Mouse (Mus musculus): ENCODE data around the gene Pm20d1. TPM values are rescaled to one million over a fixed set of nuclear protein-coding genes. Genes with fewer than 3 reads are reported as not detected.

Pm20d1 gene
- polyA plus RNA-seq, 1 experiment: 0.54 TPM

DNA sequence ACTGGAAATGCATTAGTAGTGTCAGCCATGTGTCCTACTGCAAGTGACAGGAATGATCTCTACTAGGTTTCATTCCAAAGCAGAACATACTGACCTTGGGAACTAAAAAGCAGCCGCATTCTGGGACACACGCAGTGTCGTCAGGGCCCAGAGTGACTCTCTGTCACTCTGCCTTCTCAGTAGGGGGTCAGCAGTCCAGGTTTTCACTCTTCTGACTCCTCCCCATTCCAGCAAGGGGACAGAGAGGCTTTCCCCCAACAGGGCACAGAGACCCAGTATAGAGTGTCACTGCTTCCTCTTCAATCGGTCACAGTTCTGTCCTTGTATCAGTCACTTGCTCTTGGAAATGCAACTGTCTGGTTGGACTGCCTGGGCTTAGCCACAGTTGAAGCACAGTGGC lies 45.0 kb downstream of the Pm20d1 start:
- no peak overlapping the region for H3K4me3 ChIP-seq (ENCODE audit: insufficient read depth, low read length)
- TF ChIP-seq POLR2A (IDR thresholded peaks at IDR 0.05; ENCODE audit: low read depth, low read length) (no peak), CTCF (IDR thresholded peaks at IDR 0.05; ENCODE audit: borderline replicate concordance, insufficient read depth, low read length) (no peak)
- no peaks in the 10 kb centered on the region for H3K4me1 ChIP-seq (ENCODE audit: control insufficient read depth, insufficient read depth, low read length)
- no peak overlapping the region for H3K27ac ChIP-seq (ENCODE audit: insufficient read depth, low read length)

DNA sequence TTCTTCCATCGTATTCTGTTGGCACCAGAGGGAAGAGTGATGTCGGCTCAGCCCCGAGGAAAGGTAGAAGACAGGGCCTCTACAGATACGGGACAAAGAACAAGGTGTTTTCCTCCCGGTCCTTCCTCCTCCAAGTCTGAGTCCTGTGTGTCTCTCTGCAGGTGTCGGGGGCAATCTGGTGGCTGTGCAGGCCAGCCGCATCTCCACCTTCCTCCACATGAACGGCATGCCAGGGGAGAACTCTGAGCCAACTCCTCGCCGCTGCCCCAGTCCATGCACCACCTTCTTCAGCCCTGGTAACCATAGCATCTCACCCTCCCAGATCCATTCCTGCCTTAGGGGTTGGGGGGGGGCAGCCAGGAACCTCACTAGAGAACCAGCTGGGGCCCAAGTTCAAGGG lies 46.6 kb downstream of the Pm20d1 start:
- Histone ChIP-seq H3K4me1 (ENCODE audit: control insufficient read depth, insufficient read depth, low read length) (no peaks in the 10 kb centered on the region), H3K4me3 (ENCODE audit: insufficient read depth, low read length) (no peak overlapping the region), H3K27ac (ENCODE audit: insufficient read depth, low read length) (no peak overlapping the region)
- no peak for TF ChIP-seq CTCF (IDR thresholded peaks at IDR 0.05; ENCODE audit: borderline replicate concordance, insufficient read depth, low read length)
- TF ChIP-seq POLR2A (IDR thresholded peaks at IDR 0.05; ENCODE audit: low read depth, low read length): no peak

DNA sequence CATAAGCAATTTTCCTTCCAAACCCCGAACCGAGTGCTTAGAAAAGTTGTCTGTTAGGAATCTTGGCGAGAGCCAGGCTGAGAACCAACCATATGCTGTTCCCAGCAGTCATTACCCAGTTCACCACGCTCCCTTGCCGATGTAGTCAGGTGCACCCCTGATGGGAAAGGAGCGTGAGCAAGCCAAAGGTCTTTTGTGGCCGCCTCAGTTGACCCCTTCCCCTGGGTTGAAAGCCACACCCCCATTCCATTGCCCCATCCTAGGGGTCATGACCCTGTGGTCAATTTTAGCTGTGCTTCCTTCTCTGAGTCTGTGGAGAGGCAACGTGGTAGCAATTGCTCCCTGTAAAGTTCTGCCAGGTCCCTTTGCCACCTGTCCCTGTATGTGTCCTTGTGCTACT lies 47.7 kb downstream of the Pm20d1 start:
- H3K4me3 ChIP-seq (ENCODE audit: insufficient read depth, low read length): no peak overlapping the region
- TF ChIP-seq CTCF (IDR thresholded peaks at IDR 0.05; ENCODE audit: borderline replicate concordance, insufficient read depth, low read length): no peak
- no peak for TF ChIP-seq POLR2A (IDR thresholded peaks at IDR 0.05; ENCODE audit: low read depth, low read length)
- H3K27ac ChIP-seq (ENCODE audit: insufficient read depth, low read length): no peak overlapping the region
- H3K4me1 ChIP-seq (ENCODE audit: control insufficient read depth, insufficient read depth, low read length): no peaks in the 10 kb centered on the region

DNA sequence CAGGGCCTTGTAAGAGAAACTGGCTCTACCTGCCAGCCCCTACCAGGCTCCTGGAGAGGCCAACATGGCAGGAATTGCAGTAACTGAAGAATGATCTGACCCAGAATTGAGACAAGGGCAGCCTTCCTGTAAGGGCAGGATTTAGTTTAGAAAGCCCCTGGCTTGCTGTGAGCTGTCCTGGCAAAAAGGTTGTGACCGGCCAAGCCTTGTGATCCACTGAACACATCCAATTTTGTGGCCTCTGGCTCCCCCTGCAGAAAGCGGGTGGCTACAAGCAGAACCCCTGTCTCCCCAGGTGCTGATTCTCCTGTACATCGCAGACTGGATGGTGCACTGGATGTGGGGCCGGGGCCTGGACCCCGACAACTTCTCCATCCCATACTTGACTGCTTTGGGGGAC lies 49.1 kb downstream of the Pm20d1 start:
- H3K27ac ChIP-seq (ENCODE audit: insufficient read depth, low read length): no peak overlapping the region
- H3K4me1 ChIP-seq (ENCODE audit: control insufficient read depth, insufficient read depth, low read length): no peaks in the 10 kb centered on the region
- TF ChIP-seq POLR2A (IDR thresholded peaks at IDR 0.05; ENCODE audit: low read depth, low read length): no peak
- peak; percentile 44; the same call in 1 of the 2 replicates for TF ChIP-seq CTCF (IDR thresholded peaks at IDR 0.05; ENCODE audit: borderline replicate concordance, insufficient read depth, low read length)
- H3K4me3 ChIP-seq (ENCODE audit: insufficient read depth, low read length): no peak overlapping the region

DNA sequence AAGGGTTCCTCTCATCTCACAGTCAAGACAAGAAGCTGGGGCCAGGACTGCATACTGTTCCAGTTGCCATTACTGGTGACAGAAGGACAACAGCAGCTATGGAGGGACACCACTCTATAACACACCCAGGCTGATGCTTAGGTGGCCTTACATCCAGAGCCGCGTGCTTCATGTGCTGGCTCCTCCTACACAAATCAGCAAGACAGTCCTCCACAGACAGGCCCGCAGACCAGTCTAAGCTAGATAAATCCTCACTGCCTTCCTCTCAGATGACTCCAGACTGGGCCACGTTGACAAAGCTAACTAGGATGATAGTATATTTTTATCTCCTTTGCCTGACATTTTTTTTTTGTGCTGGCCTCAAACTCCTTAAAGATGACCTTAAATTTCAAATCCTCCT lies 64.6 kb downstream of the Pm20d1 start:
- no peak overlapping the region for H3K4me3 ChIP-seq (ENCODE audit: insufficient read depth, low read length)
- H3K4me1 ChIP-seq (ENCODE audit: control insufficient read depth, insufficient read depth, low read length): no peaks in the 10 kb centered on the region
- H3K27ac ChIP-seq (ENCODE audit: insufficient read depth, low read length): no peak overlapping the region
- TF ChIP-seq CTCF (IDR thresholded peaks at IDR 0.05; ENCODE audit: borderline replicate concordance, insufficient read depth, low read length): no peak
- TF ChIP-seq POLR2A (IDR thresholded peaks at IDR 0.05; ENCODE audit: low read depth, low read length): no peak

DNA sequence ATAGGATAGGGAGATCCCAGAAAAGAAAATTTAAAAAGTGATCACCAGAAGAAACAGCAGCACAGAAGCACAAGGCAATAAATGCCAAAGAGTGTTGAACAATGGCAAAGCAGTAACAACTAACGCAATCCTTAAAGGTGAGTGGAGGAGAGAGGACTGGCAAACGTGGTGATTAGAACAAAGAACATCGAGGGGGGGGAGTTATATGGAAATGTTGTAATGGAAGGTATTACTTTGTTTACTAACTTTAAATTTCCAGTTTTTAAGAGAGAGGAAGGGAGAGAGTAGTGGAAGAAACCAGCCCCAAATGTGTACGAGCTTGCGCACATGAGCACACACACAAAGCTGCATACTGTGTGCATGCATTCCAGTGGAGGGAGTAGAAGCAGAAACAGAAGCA lies 68.4 kb downstream of the Pm20d1 start:
- TF ChIP-seq POLR2A (IDR thresholded peaks at IDR 0.05; ENCODE audit: low read depth, low read length): no peak
- no peak for TF ChIP-seq CTCF (IDR thresholded peaks at IDR 0.05; ENCODE audit: borderline replicate concordance, insufficient read depth, low read length)
- no peak overlapping the region for H3K27ac ChIP-seq (ENCODE audit: insufficient read depth, low read length)
- H3K4me1 ChIP-seq (ENCODE audit: control insufficient read depth, insufficient read depth, low read length): no peaks in the 10 kb centered on the region
- H3K4me3 ChIP-seq (ENCODE audit: insufficient read depth, low read length): no peak overlapping the region

DNA sequence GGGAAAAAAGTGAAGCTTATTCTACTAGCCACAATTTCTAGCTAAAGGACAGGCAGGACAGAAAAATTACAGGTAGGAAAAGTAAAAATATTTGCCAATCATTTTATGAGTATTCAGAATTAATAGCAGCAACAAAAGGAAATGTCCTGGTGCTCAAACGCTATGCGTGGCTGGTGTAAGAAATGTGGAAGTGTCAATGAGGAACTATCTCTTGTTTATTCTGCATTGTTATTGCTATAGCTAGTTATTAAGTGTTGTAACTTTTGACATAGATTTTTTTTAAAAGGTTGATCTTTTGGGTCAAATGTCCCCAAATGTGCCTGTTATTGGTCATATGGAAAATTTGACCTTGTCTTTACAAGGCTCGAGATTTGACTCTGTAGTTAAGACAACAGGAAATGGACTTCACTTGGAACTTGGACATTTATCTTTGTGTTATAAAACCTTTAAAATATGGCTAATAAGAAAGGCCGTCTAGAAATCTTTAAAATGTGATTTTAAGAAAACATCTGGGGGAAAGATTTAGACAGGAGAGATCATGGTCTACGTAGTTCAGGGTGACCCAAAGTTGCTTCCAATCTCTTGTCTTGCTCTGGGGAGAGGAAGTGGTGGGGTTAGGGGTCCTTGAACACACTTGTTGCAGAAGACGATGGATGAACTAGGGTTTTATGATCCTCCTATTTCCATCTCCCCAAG lies 69.3 kb downstream of the Pm20d1 start:
- no peak overlapping the region for H3K27ac ChIP-seq (ENCODE audit: insufficient read depth, low read length)
- no peaks in the 10 kb centered on the region for H3K4me1 ChIP-seq (ENCODE audit: control insufficient read depth, insufficient read depth, low read length)
- H3K4me3 ChIP-seq (ENCODE audit: insufficient read depth, low read length): no peak overlapping the region
- no peak for TF ChIP-seq CTCF (IDR thresholded peaks at IDR 0.05; ENCODE audit: borderline replicate concordance, insufficient read depth, low read length)
- TF ChIP-seq POLR2A (IDR thresholded peaks at IDR 0.05; ENCODE audit: low read depth, low read length): no peak

DNA sequence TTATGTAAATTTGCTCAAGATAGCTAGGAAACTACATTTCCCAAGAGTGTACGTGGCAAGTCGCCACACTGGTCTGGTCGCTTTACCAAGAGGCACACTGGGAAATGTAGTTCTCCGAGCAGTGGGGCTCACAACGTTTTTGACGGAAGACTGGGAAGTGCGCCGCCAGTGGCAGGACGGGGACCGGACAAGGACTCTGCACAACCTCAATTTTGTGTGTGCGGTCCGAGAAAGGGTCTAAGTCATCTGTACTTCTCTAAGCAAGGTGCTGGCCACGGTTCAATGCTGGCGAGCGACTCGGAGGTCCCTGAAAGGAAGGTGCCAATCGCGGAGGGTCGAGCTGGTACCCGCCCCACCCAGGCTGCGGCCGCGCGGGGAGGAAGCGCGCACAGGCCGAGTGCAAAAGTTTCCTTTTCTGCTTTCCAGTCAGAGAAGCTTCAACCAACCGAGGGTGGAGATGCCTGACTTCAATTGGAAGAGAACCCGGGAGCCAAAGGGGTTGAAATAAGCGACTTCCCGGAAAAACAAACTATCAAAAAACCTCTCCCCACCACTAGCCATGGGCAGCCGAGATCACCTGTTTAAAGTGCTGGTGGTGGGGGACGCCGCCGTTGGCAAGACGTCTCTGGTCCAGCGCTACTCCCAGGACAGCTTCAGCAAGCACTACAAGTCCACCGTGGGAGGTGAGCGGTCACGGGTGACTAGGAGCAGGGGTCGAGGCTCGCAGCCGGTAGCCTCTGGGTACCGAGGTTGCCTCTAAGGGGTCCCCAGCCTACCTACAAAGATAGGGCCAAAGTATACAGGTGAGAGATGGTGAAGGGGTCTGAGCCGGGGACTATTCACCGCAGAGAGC lies 70.1 kb downstream of the Pm20d1 start, which contains the start of gene Rab29:
TSS of gene Rab29 (plus strand) at position 132 of the 853 bp plus-strand sequence.
- Histone ChIP-seq H3K4me3 (ENCODE audit: insufficient read depth, low read length) (peak within 1 kb of the TSS; percentile 59), H3K4me1 (ENCODE audit: control insufficient read depth, insufficient read depth, low read length) (no peaks in the 10 kb centered on the region), H3K27ac (ENCODE audit: insufficient read depth, low read length) (no peak within 1 kb of the TSS)
- TF ChIP-seq CTCF (IDR thresholded peaks at IDR 0.05; ENCODE audit: borderline replicate concordance, insufficient read depth, low read length): peak; percentile 72; the same call in 1 of the 2 replicates
- TF ChIP-seq POLR2A (IDR thresholded peaks at IDR 0.05; ENCODE audit: low read depth, low read length): peak; percentile 51

DNA sequence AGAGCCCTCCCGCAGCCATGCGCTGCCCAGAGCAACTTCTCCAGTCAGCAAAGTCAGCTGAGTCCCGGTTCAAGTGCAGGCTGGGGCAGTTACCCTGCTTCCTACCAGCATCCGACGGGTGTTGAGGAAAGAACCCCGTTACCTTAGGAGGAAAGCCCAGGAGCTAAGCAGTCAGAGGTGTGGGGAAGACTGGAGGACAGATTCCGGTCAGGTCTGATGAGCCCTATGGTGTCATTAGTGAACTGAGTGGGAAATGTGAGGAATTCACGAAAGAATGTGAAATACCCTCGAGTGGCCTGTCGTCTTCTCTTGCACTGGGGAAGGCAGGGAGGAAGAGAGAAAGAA lies 70.7 kb downstream of the Pm20d1 start:
- Histone ChIP-seq H3K27ac (ENCODE audit: insufficient read depth, low read length) (no peak overlapping the region), H3K4me3 (ENCODE audit: insufficient read depth, low read length) (peak overlapping the region; percentile 59), H3K4me1 (ENCODE audit: control insufficient read depth, insufficient read depth, low read length) (no peaks in the 10 kb centered on the region)
- no peak for TF ChIP-seq POLR2A (IDR thresholded peaks at IDR 0.05; ENCODE audit: low read depth, low read length)

DNA sequence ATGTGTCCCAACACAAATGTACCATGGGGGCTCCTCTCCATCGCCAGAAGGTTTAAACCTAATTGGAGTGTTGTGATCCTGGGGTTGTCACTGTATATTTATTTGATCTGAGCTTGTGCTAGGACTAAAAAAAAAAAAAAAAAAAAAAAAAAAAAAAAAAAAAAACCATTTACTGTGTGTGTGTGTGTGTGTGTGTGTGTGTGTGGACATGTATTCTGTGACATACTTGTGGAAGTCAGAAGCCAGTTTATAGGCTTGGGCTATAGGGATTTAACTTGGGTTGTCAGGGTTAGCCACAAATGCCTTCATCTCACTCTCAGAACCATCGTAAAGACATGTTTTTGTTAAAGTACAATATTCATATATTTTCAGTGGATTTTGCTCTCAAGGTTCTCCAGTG lies 72.4 kb downstream of the Pm20d1 start:
- no peak for TF ChIP-seq CTCF (IDR thresholded peaks at IDR 0.05; ENCODE audit: borderline replicate concordance, insufficient read depth, low read length)
- no peak for TF ChIP-seq POLR2A (IDR thresholded peaks at IDR 0.05; ENCODE audit: low read depth, low read length)
- no peaks in the 10 kb centered on the region for H3K4me1 ChIP-seq (ENCODE audit: control insufficient read depth, insufficient read depth, low read length)
- no peak overlapping the region for H3K27ac ChIP-seq (ENCODE audit: insufficient read depth, low read length)
- no peak overlapping the region for H3K4me3 ChIP-seq (ENCODE audit: insufficient read depth, low read length)

Other genes with a start within 250 kb of the Pm20d1 start
- gene Avpr1b, start 198.1 kb upstream of the Pm20d1 start, polyA plus RNA-seq (2011; ENCODE audit: insufficient read length, low read depth, missing spikeins): not detected in 2 replicates
- not detected in 2 replicates for gene Ctse, start 159.1 kb upstream of the Pm20d1 start, polyA plus RNA-seq (2011; ENCODE audit: insufficient read length, low read depth, missing spikeins)
- 19.0 and 19.9 TPM in 2 replicates for gene Rab7b, start 108.7 kb upstream of the Pm20d1 start, polyA plus RNA-seq (2011; ENCODE audit: insufficient read length, low read depth, missing spikeins)
- not detected in 2 replicates for gene Slc26a9, start 53.4 kb upstream of the Pm20d1 start, polyA plus RNA-seq (2011; ENCODE audit: insufficient read length, low read depth, missing spikeins)
- 21.1 and 22.7 TPM in 2 replicates for gene Slc41a1, start 30.1 kb downstream of the Pm20d1 start, polyA plus RNA-seq (2011; ENCODE audit: insufficient read length, low read depth, missing spikeins)
- 16.6 and 23.8 TPM in 2 replicates for gene Rab29, start 69.8 kb downstream of the Pm20d1 start, polyA plus RNA-seq (2011; ENCODE audit: insufficient read length, low read depth, missing spikeins)
- gene Nucks1, start 113.2 kb downstream of the Pm20d1 start, polyA plus RNA-seq (2011; ENCODE audit: insufficient read length, low read depth, missing spikeins): 132 and 180 TPM in 2 replicates
- gene Slc45a3, start 165.6 kb downstream of the Pm20d1 start, polyA plus RNA-seq (2011; ENCODE audit: insufficient read length, low read depth, missing spikeins): 0.30 TPM in 1 of 2 replicates, not detected in the other
- gene Elk4, start 210.2 kb downstream of the Pm20d1 start, polyA plus RNA-seq (2011; ENCODE audit: insufficient read length, low read depth, missing spikeins): 90.0 and 109 TPM in 2 replicates